Mouse (Mus musculus): ENCODE measurements around the gene Smyd3.

Gene Smyd3

GRCm38 (mm10) chr1:179458987-179459368 lies 58.9 kb downstream of the Smyd3 start:
- DNase-seq (ENCODE audit: extremely low spot score): no peak

GRCm38 (mm10) chr1:179458236-179458986 lies 59.4 kb downstream of the Smyd3 start:
- DNase-seq (ENCODE audit: extremely low spot score): peak; percentile 41

- DNase-seq (ENCODE audit: extremely low spot score): no peak
These were observed 63.2 kb downstream of the Smyd3 start for GRCm38 (mm10) chr1:179454600-179454999.

GRCm38 (mm10) chr1:179451211-179451610 lies 66.6 kb downstream of the Smyd3 start:
- no peak for DNase-seq (ENCODE audit: extremely low spot score)

GRCm38 (mm10) chr1:179446845-179447212 lies 71.0 kb downstream of the Smyd3 start:
- no peak for DNase-seq (ENCODE audit: extremely low spot score)

GRCm38 (mm10) chr1:179446127-179446844 lies 71.6 kb downstream of the Smyd3 start:
- DNase-seq (ENCODE audit: extremely low spot score): peak; percentile 59

GRCm38 (mm10) chr1:179443835-179444234 lies 74.0 kb downstream of the Smyd3 start:
- DNase-seq (ENCODE audit: extremely low spot score): no peak

- DNase-seq (ENCODE audit: extremely low spot score): no peak
These were observed 74.4 kb downstream of the Smyd3 start for GRCm38 (mm10) chr1:179443423-179443822.

- no peak for DNase-seq (ENCODE audit: extremely low spot score)
These were observed 81.2 kb downstream of the Smyd3 start for GRCm38 (mm10) chr1:179436596-179436995.

- DNase-seq (ENCODE audit: extremely low spot score): no peak
These were observed 83.2 kb downstream of the Smyd3 start for GRCm38 (mm10) chr1:179434443-179435260.

- DNase-seq (ENCODE audit: extremely low spot score): no peak
These were observed 84.0 kb downstream of the Smyd3 start for GRCm38 (mm10) chr1:179433828-179434227.

- DNase-seq (ENCODE audit: extremely low spot score): no peak
These were observed 84.5 kb downstream of the Smyd3 start for GRCm38 (mm10) chr1:179433355-179433754.

GRCm38 (mm10) chr1:179430077-179430476 lies 87.8 kb downstream of the Smyd3 start:
- DNase-seq (ENCODE audit: extremely low spot score): no peak

- no peak for DNase-seq (ENCODE audit: extremely low spot score)
These were observed 92.9 kb downstream of the Smyd3 start for GRCm38 (mm10) chr1:179424879-179425472.

GRCm38 (mm10) chr1:179419091-179419490 lies 98.8 kb downstream of the Smyd3 start:
- no peak for DNase-seq (ENCODE audit: extremely low spot score)

- no peak for DNase-seq (ENCODE audit: extremely low spot score)
These were observed 109.8 kb downstream of the Smyd3 start for GRCm38 (mm10) chr1:179408086-179408485.

- DNase-seq (ENCODE audit: extremely low spot score): no peak
These were observed 117.0 kb downstream of the Smyd3 start for GRCm38 (mm10) chr1:179400835-179401234.

- DNase-seq (ENCODE audit: extremely low spot score): no peak
These were observed 119.2 kb downstream of the Smyd3 start for GRCm38 (mm10) chr1:179398639-179399038.

GRCm38 (mm10) chr1:179386237-179386975 lies 131.4 kb downstream of the Smyd3 start:
- no peak for DNase-seq (ENCODE audit: extremely low spot score)

GRCm38 (mm10) chr1:179385691-179386090 lies 132.2 kb downstream of the Smyd3 start:
- DNase-seq (ENCODE audit: extremely low spot score): no peak

GRCm38 (mm10) chr1:179384296-179384695 lies 133.5 kb downstream of the Smyd3 start:
- DNase-seq (ENCODE audit: extremely low spot score): no peak

Data from embryo, embryonic 9.5 days (tissue).